Mouse (Mus musculus) midbrain, embryonic 14.5 days (tissue): ENCODE results near the gene Osbpl3. TPM values are rescaled to one million over a fixed set of nuclear protein-coding genes. Genes with fewer than 3 reads are reported as not detected.

Experiments
- ATAC-seq: fragments of 200-750 bp; cut with Nextera tagmentation; 2 replicates; pipeline ENCODE4 v1.8.0; 2017; ENCODE audit warnings: moderate number of reproducible peaks, moderate library complexity; ENCODE audit not compliant: low FRiP score, low TSS enrichment
- DNase-seq: peaks from one replicate; pipeline ENCODE4 v3.0.0-alpha.2; 2015
- H3K27ac ChIP-seq: fragments of 300-500 bp; sonication (generic); replicated peaks from 2 replicates; pipeline ENCODE4 v1.5.1; 2014; ENCODE audit warnings: mild to moderate bottlenecking, low read depth, low read length, moderate library complexity
- H3K27me3 ChIP-seq: fragments of 300-500 bp; sonication (generic); 2 replicates; pipeline ENCODE4 v1.6.1; 2014; ENCODE audit warnings: low read length, control low read depth, mixed read lengths; ENCODE audit not compliant: control insufficient read depth, insufficient read depth
- H3K36me3 ChIP-seq: fragments of 300-500 bp; sonication (generic); 2 replicates; pipeline ENCODE4 v1.6.1; 2014; ENCODE audit warnings: low read length, control low read depth; ENCODE audit not compliant: control insufficient read depth, insufficient read depth
- H3K4me1 ChIP-seq: fragments of 300-500 bp; sonication (generic); 2 replicates; pipeline ENCODE4 v1.6.1; 2014; ENCODE audit warnings: mild to moderate bottlenecking, antibody characterized with exemption, low read length, control low read depth; ENCODE audit not compliant: control insufficient read depth, insufficient read depth
- H3K4me2 ChIP-seq: fragments of 300-500 bp; sonication (generic); 2 replicates; pipeline ENCODE4 v1.6.1; 2014; ENCODE audit warnings: mild to moderate bottlenecking, low read length, moderate library complexity
- H3K4me3 ChIP-seq: fragments of 300-500 bp; sonication (generic); replicated peaks from 2 replicates; pipeline ENCODE4 v1.5.1; 2014; ENCODE audit warnings: low read depth, low read length
- H3K9ac ChIP-seq: fragments of 300-500 bp; sonication (generic); replicated peaks from 2 replicates; pipeline ENCODE4 v1.6.1; 2014; ENCODE audit warnings: mild to moderate bottlenecking, low read length, moderate library complexity
- H3K9me3 ChIP-seq: fragments of 300-500 bp; sonication (generic); 2 replicates; pipeline ENCODE4 v1.6.1; 2016; ENCODE audit warnings: low read length, control low read depth, mixed read lengths; ENCODE audit not compliant: control insufficient read depth
- WGBS: fragments of 180-500 bp; shearing (Covaris S2); extraction: QIAGEN DNeasy Blood & Tissue Kit; methylation state at CpG from one replicate; pipeline ENCODE4 v1.1.7; 2014; 5-methylcytosine and 5-hydroxymethylcytosine counted together
- polyA plus RNA-seq: library from polyadenylated mRNA; unstranded; fragments of >200 nt; fragmentation: Nextera tagmentation; extraction: Ambion mirVana; gene quantifications from 2 replicates; pipeline ENCODE4 v1.2.1, GENCODE M21; 2014

The Osbpl3 gene
- polyA plus RNA-seq, 1 experiment from 2014 or later: 5.5 TPM

DNA sequence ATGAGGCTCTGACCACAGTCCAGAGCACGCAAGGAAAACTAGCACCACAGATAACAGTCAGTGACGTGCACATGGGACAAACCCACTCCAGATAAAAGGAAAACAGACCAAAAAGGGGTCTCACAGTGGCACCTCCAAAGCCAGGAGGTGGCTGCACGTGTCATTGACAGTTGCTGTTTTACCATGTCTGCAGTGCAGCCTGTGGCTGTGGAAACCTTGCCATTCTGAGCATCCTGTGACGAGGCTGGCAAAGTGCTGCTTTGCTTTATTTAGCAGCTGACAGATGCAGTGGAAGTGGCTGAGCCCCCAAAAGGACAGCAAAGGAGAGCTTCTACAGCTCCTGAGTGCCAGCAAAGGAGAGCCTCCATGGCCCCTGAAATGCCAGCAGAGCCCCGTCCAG is 89.3 kb downstream of the Osbpl3 start:
- no peaks in the 10 kb centered on the region for H3K4me1 ChIP-seq

DNA sequence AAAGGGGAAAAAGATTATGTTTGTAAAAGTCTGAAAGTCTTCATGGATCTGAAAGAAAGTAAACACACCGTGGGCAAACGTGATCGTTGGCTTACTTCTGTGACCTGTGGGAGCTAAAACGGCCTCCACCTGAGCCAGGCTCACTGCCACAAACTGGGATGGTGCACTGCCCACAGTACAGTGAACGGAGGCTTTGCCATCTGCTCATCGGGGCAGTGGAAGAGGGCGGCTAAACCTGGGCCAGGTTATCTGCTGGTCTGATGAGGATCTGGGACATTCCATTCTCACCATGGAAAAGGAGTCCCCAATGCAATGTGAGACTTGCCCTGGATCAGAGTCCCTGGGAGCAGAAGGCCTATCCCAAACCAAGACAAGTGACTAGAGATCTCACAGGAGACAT is 89.7 kb downstream of the Osbpl3 start:
- no peak overlapping the region for H3K9ac ChIP-seq
- no peak overlapping the region for H3K4me3 ChIP-seq
- no peaks in the 10 kb centered on the region for H3K36me3 ChIP-seq
- H3K4me1 ChIP-seq: no peaks in the 10 kb centered on the region
- no peaks in the 10 kb centered on the region for H3K27me3 ChIP-seq
- 94% methylated on average over 7 of the region's 7 CpGs for WGBS
- no peak overlapping the region for H3K4me2 ChIP-seq
- DNase-seq: no peak
- no peaks in the 10 kb centered on the region for H3K9me3 ChIP-seq
- ATAC-seq: no peak
- H3K27ac ChIP-seq: no peak overlapping the region

More for the DNA sequence above, 89.3 kb downstream of the Osbpl3 start:
- ATAC-seq (no peak), DNase-seq (no peak)
- Histone ChIP-seq H3K4me2 (no peak overlapping the region), H3K4me3 (no peak overlapping the region), H3K36me3 (no peaks in the 10 kb centered on the region), H3K9me3 (no peaks in the 10 kb centered on the region), H3K9ac (no peak overlapping the region), H3K27ac (no peak overlapping the region), H3K27me3 (no peaks in the 10 kb centered on the region)
- WGBS: 88% methylated on average over 5 of the region's 5 CpGs

DNA sequence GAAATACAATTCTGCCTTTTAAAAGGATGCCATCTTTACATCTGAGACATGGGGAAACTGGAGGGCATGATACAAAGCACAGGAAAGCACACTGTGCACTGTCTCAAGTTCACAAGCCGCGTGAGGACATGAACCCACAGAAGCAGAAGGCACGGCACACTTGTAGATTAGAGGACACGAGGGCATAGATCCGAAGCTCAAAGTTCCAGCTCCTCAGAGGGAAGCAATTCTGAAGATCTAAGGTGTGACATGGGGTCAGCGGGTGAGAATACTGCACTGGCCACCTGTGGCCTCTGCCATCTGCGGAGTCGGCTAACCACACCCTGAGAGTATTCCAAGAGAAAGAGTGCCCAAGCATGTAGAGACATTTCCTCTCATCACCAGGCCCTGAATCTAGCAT is 91.6 kb downstream of the Osbpl3 start:
- no peak overlapping the region for H3K9ac ChIP-seq
- H3K4me1 ChIP-seq: no peaks in the 10 kb centered on the region
- ATAC-seq: no peak
- H3K27ac ChIP-seq: no peak overlapping the region
- H3K4me2 ChIP-seq: no peak overlapping the region
- 96% methylated on average over 8 of the region's 8 CpGs for WGBS
- no peaks in the 10 kb centered on the region for H3K36me3 ChIP-seq
- no peak overlapping the region for H3K4me3 ChIP-seq
- DNase-seq: no peak
- no peaks in the 10 kb centered on the region for H3K27me3 ChIP-seq
- no peaks in the 10 kb centered on the region for H3K9me3 ChIP-seq

DNA sequence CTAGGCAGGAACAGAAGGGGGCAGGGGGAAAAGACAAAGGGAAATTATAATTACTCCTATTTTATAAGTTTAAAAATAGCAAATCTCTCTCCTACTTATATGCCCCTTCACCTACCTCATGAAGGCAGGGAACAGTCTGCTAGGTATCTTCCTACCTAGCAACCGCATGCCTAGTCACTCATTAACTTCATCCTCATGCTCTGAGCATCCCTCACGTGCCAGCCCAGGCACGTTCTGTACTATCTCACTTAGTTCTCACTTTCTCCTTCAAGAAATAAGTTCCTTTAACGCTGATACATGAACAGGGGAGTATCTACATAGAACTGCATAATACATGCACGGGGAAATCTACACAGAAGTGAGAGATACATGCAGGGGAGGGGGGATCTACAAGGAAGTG is 92.6 kb downstream of the Osbpl3 start:
- Histone ChIP-seq H3K27me3 (no peaks in the 10 kb centered on the region), H3K4me3 (no peak overlapping the region), H3K9ac (no peak overlapping the region), H3K36me3 (no peaks in the 10 kb centered on the region), H3K9me3 (no peaks in the 10 kb centered on the region), H3K4me2 (no peak overlapping the region), H3K4me1 (no peaks in the 10 kb centered on the region), H3K27ac (no peak overlapping the region)
- no peak for DNase-seq
- ATAC-seq: no peak
- WGBS: 91% methylated on average over 5 of the region's 5 CpGs

DNA sequence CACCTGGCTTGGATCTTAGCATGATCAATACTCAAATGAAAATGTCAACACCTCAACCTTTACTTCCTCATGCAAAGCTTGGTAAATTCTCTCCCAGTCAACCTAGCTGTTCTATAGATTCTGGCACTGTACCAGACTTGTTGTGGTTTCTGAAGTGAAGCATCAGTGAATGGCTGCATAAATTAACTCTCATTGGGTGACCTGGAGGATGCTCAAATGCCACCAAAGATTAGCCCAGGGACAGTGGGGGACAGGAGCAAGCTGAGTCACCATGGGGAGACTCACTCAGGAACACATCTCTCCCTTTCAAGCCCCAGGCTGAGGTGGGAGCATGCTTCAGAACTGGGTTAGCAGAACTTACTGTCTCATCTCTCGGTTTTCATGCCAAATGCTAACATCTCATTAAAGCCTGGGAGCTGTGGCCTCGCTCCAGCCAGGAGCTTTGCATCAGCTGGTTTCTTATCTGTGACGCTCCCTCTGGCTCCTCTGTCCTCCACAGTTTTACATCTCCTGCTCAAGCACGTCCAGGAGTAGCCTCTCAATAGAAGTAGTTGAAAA is 93.2 kb downstream of the Osbpl3 start:
- DNase-seq (no peak), ATAC-seq (no peak)
- Histone ChIP-seq H3K27ac (no peak overlapping the region), H3K27me3 (no peaks in the 10 kb centered on the region), H3K9me3 (no peaks in the 10 kb centered on the region), H3K4me1 (no peaks in the 10 kb centered on the region), H3K4me2 (no peak overlapping the region), H3K9ac (no peak overlapping the region), H3K36me3 (no peaks in the 10 kb centered on the region), H3K4me3 (no peak overlapping the region)
- 79% methylated on average over 4 of the region's 4 CpGs for WGBS

DNA sequence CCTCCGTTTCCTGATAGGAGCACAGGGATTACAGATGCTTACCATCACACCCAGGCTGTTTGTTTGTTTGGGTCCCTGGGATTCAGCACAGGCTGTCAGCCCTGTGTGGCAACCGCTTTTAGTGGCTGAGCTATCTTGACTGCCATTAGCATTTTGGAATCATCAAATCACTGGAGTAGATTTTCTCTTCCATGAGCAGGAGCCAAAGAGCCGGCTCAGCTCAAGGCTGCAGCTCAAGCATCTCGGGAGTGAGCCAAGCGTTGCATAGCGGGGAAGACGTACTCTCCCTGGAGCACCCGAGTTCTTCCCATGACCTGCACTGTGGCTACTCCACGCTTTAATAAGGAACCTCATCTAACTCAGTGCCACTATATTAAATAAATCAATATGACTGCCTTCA is 93.8 kb downstream of the Osbpl3 start:
- Histone ChIP-seq H3K4me2 (no peak overlapping the region), H3K4me3 (no peak overlapping the region), H3K4me1 (no peaks in the 10 kb centered on the region), H3K9me3 (no peaks in the 10 kb centered on the region), H3K9ac (no peak overlapping the region), H3K36me3 (no peaks in the 10 kb centered on the region), H3K27me3 (no peaks in the 10 kb centered on the region), H3K27ac (no peak overlapping the region)
- no peak for ATAC-seq
- WGBS: 83% methylated on average over 9 of the region's 9 CpGs
- DNase-seq: no peak

DNA sequence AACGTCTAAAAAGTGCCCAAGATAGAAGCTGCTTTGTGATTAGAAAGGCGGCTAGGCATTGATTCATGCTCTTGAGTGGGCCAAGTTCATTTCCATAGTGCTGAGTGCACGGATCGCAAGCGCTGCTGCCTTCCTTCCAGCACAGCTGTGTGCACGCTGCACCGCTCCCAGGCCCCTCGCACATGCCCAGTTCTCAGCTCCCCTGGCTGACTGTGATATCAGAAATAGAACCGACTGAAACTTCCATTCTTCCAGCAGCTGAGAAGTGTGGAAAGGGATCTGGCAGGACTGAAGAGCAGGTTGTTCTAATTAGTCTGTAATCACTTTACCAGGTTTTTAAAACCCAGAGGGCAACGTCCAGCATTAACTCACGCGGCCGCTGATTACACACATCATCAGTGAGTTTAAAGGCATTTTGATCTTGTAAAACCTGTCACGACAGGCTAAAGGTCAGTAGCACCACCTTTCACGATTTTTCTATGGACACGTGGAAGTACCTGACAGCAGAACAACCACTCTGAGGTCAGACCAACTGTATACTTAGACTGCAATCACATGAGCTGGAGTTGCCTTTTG is 97.8 kb downstream of the Osbpl3 start:
- Histone ChIP-seq H3K9me3 (no peaks in the 10 kb centered on the region), H3K4me3 (no peak overlapping the region), H3K27me3 (no peaks in the 10 kb centered on the region), H3K4me1 (peaks cover 12% of the 10 kb centered on the region), H3K36me3 (no peaks in the 10 kb centered on the region), H3K4me2 (no peak overlapping the region), H3K9ac (no peak overlapping the region), H3K27ac (no peak overlapping the region)
- WGBS: 65% methylated on average over 16 of the region's 16 CpGs
- DNase-seq (peak; percentile 58), ATAC-seq (no peak)

DNA sequence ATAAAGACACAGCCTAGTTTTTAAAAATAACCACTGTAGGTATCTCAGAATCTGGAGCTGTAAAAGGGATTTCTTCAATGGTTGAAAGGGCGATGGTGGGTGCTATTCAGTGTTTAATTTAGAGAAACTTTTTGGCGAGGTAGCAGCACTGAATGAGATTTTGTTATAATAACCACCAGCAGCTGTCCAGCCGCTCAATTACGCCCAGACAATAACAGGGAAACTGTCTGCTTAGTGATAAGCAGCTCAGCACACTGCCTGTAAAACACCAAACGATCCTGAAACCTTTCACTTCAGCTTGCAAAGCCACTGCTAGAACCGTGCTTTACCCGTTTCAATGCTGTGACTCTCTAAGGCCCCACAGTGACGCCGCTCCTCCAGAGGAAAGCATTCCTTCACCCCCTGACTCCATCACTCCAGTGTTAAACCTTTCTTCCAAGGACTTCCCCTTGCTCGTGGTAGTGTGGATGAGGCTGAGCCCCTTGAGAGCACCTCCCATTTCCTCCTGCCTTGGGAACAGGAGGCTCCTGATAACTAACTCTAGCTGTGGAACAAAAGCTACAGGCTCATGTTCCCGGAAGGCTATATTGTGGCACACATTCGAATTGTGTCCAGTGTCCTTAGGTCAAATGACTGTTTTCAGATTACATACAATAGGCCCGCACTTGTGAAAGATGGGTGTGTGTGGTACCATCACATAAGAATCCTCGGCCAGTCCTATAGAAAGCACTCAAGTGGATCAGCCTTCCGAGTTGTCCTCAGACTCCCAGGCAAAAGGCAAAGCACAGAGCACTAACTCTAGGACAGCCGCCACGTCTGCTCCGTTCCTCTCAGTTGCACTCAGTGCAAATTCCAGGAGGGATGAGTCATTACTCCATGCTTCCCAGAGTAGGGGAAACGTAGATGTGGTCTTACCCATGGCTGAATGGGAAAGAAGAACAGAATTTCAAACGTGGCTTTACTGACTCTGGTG is 101.0 kb downstream of the Osbpl3 start:
- 56% methylated on average over 20 of the region's 20 CpGs for WGBS
- Histone ChIP-seq H3K9ac (no peak overlapping the region), H3K4me2 (no peak overlapping the region), H3K4me1 (peaks cover 12% of the 10 kb centered on the region), H3K27me3 (no peaks in the 10 kb centered on the region), H3K36me3 (no peaks in the 10 kb centered on the region), H3K4me3 (no peak overlapping the region), H3K27ac (no peak overlapping the region), H3K9me3 (no peaks in the 10 kb centered on the region)
- no peak for ATAC-seq
- DNase-seq: peak; percentile 45
